Mouse (Mus musculus) heart, postnatal 10 days (tissue): ENCODE data around the gene Nmnat2. TPM values are rescaled to one million over a fixed set of nuclear protein-coding genes. Genes with fewer than 3 reads are reported as not detected.

ENCODE experiments used
- DNase-seq, 2 experiments: peaks; one replicate each; pipeline ENCODE4 v3.0.0; 2021
- intact Hi-C: fragments of 180-260 bp; cut with DNase I; formaldehyde crosslinking; loops from one replicate; pipeline ENCODE4 v1.15.1; 2025
- total RNA-seq, 2 experiments: library from RNA; stranded (reverse); gene quantifications; 2 replicates each; pipeline ENCODE4 v1.2.3; 2021

The Nmnat2 gene
- total RNA-seq, 2 experiments from 2014 or later: 1.0 to 1.2 TPM

- intact Hi-C loops: no loop called here
- DNase-seq: peak; percentile 35 to 41
These were observed 61.8 kb downstream of the Nmnat2 start for GRCm38 (mm10) chr1:153016465-153017163.

GRCm38 (mm10) chr1:153019128-153019527, 64.3 kb downstream of the Nmnat2 start:
- DNase-seq: no peak
- intact Hi-C loops: no loop called here

GRCm38 (mm10) chr1:153019623-153020022, 64.8 kb downstream of the Nmnat2 start:
- DNase-seq: no peak
- intact Hi-C loops: no loop called here

DNA sequence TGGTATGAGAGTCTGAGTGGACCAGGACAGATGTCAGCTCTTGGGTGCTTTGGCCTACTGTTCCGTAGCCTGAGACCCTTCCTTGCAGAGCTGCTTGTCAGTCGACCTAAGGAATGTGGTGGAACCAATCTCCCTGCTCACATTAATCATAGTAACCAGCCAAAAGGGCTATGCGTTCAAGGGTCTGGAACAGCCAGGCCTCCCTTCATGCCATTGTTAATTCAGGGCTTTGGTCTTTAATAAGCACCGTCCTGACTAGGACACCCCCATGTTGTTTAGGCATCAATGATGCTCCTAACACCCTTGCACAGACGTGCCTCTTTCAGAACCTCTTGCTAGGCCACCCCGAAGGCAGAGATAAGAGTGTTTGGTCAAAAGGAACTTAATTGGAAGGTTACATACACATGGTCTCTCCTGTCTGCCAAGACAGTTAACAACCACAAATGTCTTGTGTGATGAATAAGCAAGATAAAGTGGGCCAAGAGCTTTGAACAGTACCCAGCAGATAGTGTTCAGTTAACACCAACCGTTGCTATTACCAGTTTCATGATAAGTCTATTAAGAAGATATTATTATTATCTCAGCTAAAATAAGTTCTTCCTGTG, 66.3 kb downstream of the Nmnat2 start:
- intact Hi-C loops: no loop called here
- no peak for DNase-seq

GRCm38 (mm10) chr1:153023018-153023417, 68.2 kb downstream of the Nmnat2 start:
- no peak for DNase-seq
- intact Hi-C loops: no loop called here

- DNase-seq: no peak
- intact Hi-C loops: no loop called here
These were observed 69.1 kb downstream of the Nmnat2 start for GRCm38 (mm10) chr1:153023875-153024274.

GRCm38 (mm10) chr1:153024453-153024852, 69.7 kb downstream of the Nmnat2 start:
- no peak for DNase-seq
- intact Hi-C loops: no loop called here

DNA sequence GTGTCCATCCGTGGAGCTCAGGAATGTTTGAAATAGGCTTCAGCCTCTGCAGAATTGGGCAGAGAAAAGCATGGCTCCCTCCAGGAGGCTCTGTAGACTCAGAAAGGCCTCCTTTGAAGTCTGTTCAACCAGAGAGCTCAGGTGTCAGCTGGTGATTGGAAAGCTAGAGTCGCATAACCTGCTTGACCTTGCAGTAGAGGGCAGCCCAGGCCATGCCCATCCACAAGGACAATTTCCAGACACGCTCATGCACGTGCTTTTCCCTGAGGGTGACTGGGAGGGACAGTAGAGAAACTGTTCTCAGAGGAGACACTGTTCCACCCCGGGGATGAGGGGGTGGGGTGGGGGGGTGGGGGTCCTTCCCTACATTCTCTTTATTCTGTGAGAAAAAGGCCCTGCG, 76.6 kb downstream of the Nmnat2 start:
- intact Hi-C loops: no loop called here
- no peak for DNase-seq

DNA sequence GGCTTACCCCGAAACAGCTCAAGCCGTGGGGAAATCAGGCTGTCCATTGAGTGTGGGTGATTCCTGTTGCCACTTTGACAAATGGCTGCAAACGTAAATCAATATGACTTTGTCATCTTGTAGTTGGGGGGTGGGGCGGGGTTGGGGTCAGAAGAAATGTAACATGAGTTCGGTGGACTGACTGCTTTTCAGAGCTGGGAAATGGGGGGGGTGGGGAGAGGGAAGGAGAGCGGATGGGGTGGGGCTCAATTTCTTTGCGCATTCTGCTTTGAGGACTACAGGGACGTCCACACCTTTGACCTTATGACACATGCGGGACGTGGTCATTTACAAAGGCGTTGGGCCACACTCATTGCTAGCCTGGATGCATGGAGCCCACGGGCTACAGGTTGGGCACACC, 77.2 kb downstream of the Nmnat2 start:
- no peak for DNase-seq
- intact Hi-C loops: no loop called here

- intact Hi-C loops: no loop called here
- no peak for DNase-seq
These were observed 78.5 kb downstream of the Nmnat2 start for GRCm38 (mm10) chr1:153033145-153033908.

DNA sequence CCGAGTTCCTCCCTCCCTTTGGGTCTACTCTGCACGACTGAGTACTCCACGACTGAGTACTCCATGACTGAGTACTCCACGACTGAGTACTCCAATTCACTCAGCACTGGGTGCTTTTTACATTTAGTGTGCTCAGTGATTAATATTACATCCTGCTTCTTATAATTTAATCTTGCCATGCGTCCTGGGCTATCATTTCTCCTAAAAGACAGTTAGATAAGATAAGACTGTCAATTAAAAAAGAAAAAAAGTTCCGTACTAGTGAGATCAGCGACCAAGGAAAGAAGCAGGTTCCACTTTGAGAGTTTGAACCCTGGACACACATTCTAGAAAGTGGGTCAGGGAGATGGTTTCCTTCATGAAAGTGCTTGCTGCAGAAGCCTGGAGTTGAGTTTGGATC, 79.3 kb downstream of the Nmnat2 start:
- no peak for DNase-seq
- intact Hi-C loops: no loop called here

DNA sequence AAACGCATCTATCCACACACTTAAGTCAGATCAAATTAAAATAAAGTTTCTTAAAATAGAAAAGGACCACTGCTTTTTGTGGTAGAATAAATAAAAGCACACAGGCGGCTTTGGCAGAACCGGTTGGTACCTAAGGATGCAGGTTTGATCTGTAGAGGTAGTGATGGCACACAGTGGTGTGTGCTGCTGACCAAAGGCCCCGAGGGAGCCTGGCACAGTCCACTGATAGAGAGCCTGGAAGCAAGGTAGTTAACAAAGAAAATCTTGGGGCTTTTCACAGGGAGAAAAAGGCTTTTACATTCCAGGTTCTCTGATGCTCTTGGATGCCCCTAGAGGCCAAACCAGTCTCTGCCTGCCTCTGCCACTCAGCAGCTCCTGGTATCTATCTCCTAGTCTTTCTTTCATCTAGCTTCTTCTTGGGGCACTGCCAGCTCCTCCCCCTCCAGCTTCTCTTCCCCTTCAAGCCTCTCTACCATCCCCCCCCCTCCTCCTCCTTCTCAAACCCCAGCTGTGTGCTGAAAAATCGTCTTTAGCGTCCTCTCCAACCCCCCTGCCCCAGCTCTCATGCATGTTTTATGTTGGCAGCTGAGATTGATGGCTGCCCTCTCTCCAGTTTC, 80.6 kb downstream of the Nmnat2 start:
- intact Hi-C loops: no loop called here
- DNase-seq: peak; percentile 57 to 70

DNA sequence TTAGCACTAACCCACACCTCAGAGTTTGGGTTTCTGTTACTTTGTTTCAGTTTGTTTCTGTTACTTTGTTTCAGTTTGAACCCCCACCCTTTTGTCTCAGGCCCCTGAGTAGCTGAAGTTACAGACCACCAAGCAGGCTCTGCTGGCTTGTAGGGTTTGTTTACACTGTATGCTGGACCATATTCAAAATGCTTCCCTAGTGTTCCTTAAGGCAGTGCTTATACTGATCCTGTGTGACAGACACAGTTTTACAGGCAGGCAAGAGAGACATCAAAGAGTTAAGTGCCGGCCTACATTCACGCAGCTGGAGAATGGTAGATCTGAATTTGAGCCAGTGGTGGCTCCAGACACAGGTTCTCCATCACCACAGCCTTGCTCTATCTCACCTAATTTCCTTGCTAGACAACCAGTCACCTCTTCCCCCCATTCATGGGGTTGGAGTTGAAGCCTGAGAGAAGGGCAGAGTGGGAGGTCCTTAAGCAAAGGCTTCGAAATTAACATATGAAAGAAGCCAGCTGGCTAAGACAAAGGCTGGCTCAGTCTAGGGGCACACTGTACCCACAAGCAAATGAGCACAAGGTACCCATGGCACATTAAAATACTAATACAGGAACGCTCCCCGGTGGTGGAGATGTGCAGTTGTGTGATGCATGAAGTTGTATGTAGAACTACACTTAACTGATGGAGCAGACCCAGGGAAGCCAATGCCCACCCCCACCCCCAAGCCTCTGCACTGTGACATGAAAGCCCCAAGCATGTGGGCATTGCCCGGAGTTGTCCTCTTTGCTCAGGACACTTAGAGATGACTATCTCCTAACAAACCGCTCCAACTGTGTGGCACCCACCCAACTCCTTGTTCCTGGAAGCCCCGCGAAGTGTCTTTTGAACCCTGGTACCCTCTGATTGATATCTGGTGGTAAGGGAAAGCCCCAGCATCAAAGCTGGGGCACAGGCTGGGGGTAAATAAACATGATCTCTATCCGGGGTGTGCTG, 82.9 kb downstream of the Nmnat2 start:
- intact Hi-C loops: no loop called here
- DNase-seq: no peak

DNA sequence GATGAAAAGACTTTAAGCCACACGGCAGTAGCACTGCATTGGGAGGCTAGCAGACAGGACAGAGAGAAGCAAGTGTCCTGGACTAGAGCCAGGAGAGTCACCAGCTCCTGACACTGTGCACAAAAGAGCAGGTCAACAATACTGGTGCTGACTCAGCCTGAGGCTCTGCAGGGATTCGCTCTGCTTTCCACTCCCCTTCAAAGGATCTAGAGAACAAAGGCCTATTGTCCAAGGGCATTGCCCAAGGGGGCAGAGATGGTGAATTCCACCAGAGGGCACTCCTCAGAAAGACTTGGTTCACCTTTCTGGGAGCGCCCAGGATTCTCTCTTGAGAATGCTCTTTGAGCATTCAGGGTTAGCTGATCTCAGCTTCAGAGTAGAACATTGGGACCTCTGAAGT, 85.3 kb downstream of the Nmnat2 start:
- intact Hi-C loops: no loop called here
- peak; percentile 27 to 31 for DNase-seq

GRCm38 (mm10) chr1:153041046-153041445, 86.3 kb downstream of the Nmnat2 start:
- DNase-seq: no peak
- intact Hi-C loops: no loop called here

DNA sequence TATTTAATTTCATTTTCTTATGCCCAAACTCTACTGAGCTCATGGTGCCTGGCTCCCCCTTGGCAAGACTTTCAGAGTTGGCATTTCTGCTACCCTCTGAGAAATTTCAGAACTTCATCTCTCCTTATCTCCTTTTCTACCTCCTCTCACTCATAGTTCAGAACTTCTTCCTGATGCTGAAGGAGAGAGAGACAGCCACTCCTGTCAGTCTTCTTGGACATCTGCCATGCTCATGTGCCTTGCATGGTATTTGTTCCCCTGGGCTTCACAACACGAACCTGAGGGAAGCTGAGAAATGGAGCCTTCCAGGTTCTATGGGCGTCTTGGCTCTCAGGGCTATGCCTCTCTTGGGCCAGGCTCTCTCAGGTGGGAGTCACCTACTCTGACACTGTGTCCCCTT, 87.5 kb downstream of the Nmnat2 start:
- intact Hi-C loops: no loop called here
- no peak for DNase-seq

DNA sequence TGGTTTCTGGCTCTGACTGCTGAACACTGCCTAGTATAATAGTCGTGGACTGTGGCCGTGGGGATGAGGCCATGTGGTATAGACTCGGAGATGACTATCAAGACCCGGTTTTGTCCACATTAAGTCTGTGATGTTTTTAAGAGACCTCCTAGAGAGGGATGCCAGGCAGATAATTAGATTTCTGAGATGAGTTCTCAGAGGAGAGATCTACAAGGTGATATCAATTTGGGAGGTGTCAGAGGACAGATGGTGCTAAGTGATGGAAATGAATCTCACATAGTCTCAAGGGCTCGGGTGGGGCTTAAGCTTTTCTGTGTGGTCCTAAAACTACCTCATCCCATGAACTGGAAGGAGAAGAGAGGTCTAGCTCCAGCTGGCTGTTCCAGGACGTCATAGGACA, 88.5 kb downstream of the Nmnat2 start:
- intact Hi-C loops: no loop called here
- DNase-seq: no peak

DNA sequence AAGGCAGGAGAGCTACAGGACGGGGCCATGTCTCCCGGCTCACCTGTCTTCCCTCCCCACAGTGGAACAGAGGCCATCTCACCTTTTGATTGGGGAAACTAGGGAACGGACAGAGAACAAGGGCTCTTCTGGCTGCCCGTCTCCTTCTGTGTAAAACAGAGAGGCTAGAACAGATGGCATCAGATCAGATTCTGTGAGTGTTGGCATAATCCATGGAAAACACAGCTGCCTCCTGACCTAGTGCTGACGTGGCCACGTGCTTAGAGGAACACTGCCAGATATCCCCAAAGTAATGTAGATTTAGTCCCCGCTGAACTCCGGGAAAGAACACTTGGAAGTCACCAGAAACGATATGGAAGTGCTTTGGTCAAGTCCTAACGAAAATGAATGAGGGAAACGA, 90.6 kb downstream of the Nmnat2 start:
- no peak for DNase-seq
- intact Hi-C loops: loop anchor here (5.0 kb wide), 2 partner anchors 47 to 342 kb away; no protein-coding TSS in a partner anchor

DNA sequence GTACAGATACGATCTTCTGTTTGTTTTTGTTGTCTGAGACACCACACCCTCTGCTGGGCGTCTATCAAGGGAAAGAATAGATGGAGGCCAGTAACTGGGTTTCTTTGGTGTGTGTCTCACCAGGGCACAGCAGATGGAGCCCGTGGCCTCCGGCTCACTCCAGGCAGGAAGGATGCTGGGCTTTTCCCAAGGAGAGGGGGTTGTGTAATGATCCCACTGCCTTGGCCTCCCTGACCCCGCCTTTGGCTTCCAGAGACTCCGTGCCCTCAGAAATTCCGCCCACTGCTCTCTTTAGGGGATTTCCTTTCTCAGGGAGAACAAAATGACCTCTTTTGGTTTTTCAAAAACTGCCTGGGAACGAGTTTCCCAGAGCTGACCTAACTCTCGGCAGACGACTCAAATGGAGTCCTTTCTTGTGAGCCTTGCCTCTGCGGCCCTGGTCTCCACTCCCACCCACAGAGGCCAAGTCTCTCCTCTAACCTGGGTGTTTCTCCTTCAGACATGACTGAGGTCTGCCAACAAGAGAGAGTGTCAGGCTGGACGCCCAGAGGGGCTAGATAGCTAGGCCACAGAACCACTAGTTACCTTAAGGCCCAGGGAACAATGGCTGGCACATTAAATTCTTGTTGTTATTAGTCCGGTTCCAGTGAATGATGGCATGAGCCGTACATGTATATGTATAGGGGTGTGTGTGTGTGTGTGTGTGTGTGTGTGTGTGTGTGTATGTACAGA, 93.5 kb downstream of the Nmnat2 start:
- intact Hi-C loops: loop anchor here (5.0 kb wide), 2 partner anchors 44 to 339 kb away; no protein-coding TSS in a partner anchor
- DNase-seq: peak; percentile 77 to 81
